Mouse (Mus musculus) CD8-positive naive resting alpha-beta T cell, adult 57 days (primary cell): ENCODE data around the gene Serpinb6c. TPM values are rescaled to one million over a fixed set of nuclear protein-coding genes. Genes with fewer than 3 reads are reported as not detected.

Experiments
- total RNA-seq: library from RNA; stranded (reverse); gene quantifications from one replicate; pipeline ENCODE4 v1.2.4, GENCODE M21; 2023

Serpinb6c gene
- total RNA-seq: not detected

GRCm38 (mm10) chr13:33905176-33905954, at the start of gene Serpinb6c:
TSS of gene Serpinb6c (minus strand) at chr13:33905708.

DNA sequence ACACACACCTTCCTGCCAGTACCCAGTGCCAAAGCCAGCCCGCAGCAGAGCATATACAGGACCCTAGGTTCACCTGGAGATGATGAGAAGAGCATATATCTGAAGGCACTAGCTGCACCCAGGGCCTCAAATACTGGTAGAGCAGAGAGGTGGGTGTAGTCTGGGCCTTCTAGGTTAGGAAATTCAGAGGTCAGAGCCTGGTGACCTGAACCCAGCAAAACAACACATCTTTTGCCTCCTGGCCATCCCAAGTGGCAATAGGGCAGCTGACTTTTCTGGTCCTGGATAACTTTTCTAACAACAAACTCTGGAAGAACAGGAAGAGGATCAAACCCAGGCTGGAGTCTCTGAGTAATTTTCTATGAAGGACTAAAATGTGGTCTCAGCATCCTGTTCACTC, 62.2 kb downstream of the Serpinb6c start, which contains the start of gene Serpinb6e:
Gene Serpinb6e, minus strand, starts transcription at position 101 of the 400 bp plus-strand sequence.

Other genes with a start within 250 kb of the Serpinb6c start
- not detected for gene Serpinb6d, start 244.3 kb downstream of the Serpinb6c start, total RNA-seq
- gene Serpinb6e, start 62.3 kb downstream of the Serpinb6c start, total RNA-seq: not detected
- 2.8 TPM for gene Nqo2, start 59.0 kb upstream of the Serpinb6c start, total RNA-seq
- gene Ripk1, start 96.7 kb upstream of the Serpinb6c start, total RNA-seq: 74.5 TPM
- gene Serpinb6a, start 97.1 kb upstream of the Serpinb6c start, total RNA-seq: 12.4 TPM
- gene Bphl, start 131.9 kb upstream of the Serpinb6c start, total RNA-seq: 10.9 TPM
- gene Tubb2a, start 172.3 kb upstream of the Serpinb6c start, total RNA-seq: 42.0 TPM
- gene Tubb2b, start 224.8 kb upstream of the Serpinb6c start, total RNA-seq: 3.4 TPM